Mouse (Mus musculus) limb, embryonic 10.5 days (tissue): Measurements from ENCODE around the gene Olfr360. TPM values are rescaled to one million over a fixed set of nuclear protein-coding genes. Genes with fewer than 3 reads are reported as not detected.
"Not testable (repeated sequence)": the region's sequence is repeated elsewhere in the genome, so short reads cannot be mapped to it uniquely, and the experiment has no call there.

ENCODE experiments used
- DNase-seq: peaks from one replicate; pipeline ENCODE4 v3.0.0-alpha.2; 2017; ENCODE audit warnings: low spot score
- H3K27ac ChIP-seq: fragments of 300-500 bp; sonication (generic); 2 replicates; pipeline ENCODE4 v1.5.1; 2016; ENCODE audit warnings: mild to moderate bottlenecking
- H3K27me3 ChIP-seq: fragments of 300-500 bp; sonication (generic); 2 replicates; pipeline ENCODE4 v1.6.1; 2016; ENCODE audit warnings: low read depth, mild to moderate bottlenecking; ENCODE audit not compliant: poor library complexity, severe bottlenecking
- H3K36me3 ChIP-seq: fragments of 300-500 bp; sonication (generic); 2 replicates; pipeline ENCODE4 v1.6.1; 2016; ENCODE audit warnings: mild to moderate bottlenecking, moderate library complexity
- H3K4me1 ChIP-seq: fragments of 300-500 bp; sonication (generic); 2 replicates; pipeline ENCODE4 v1.6.1; 2016
- H3K4me3 ChIP-seq: fragments of 300-500 bp; sonication (generic); 2 replicates; pipeline ENCODE4 v1.5.1; 2016; ENCODE audit warnings: mild to moderate bottlenecking, moderate library complexity
- H3K9me3 ChIP-seq: fragments of 300-500 bp; sonication (generic); replicated peaks from 2 replicates; pipeline ENCODE4 v1.6.1; 2016; ENCODE audit warnings: mild to moderate bottlenecking
- WGBS: fragments of 180-500 bp; shearing (Covaris S2); methylation state at CpG from one replicate; pipeline ENCODE4 v1.1.7; 2016; 5-methylcytosine and 5-hydroxymethylcytosine counted together
- polyA plus RNA-seq: library from polyadenylated mRNA; unstranded; fragments of >200 nt; fragmentation: Nextera tagmentation; extraction: Ambion mirVana; gene quantifications from 2 replicates; pipeline ENCODE4 v1.2.1, GENCODE M21; 2016

Olfr360 gene
- not detected in 2 replicates for polyA plus RNA-seq

DNA sequence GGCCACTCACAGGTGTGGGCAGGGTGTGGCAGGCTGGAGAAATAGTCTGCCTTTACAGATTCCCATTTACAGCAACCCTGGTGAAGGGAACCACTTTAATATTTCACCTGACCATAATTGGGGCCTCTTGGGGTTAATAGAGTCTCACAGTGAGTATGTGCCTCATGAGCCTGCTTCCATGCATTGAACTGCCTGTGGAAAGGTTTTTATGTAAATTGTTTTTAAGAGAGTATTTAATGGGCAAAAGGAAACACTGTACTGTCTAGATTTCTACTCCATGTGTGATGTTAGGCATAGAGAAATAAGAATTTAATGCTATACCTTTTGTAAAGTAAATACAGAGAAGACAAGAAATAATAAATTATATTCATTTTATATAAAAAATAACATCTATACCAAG is at the start of gene Olfr360:
Gene Olfr360 (plus strand): TSS at position 301 of the 400 bp plus-strand sequence.
- Histone ChIP-seq H3K36me3 (no peaks in the 10 kb centered on the region), H3K4me3 (no peak within 1 kb of the TSS), H3K27me3 (no peaks in the 10 kb centered on the region), H3K27ac (no peak within 1 kb of the TSS), H3K4me1 (no peaks in the 10 kb centered on the region), H3K9me3 (no peaks in the 10 kb centered on the region)
- DNase-seq, result no peak

DNA sequence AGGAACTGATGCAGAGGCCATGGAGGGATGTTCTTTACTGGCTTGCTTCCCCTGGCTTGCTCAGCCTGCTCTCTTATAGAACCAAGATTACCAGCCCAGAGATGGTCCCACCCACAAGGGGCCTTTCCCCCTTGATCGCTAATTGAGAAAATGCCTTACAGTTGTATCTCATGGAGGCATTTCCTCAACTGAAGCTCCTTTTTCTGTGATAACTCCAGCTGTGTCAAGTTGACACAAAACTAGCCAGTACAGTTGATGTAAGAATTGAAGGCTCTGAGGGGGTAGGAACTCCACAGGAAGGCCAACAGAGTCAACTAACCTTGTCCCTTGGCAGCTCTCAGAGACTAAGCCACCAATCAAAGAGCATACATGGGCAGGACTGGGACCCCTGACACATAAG is 23.6 kb downstream of the Olfr360 start, which contains the start of gene Olfr361:
Gene Olfr361 (minus strand): TSS at position 101 of the 400 bp plus-strand sequence.
- not testable (repeated sequence) for H3K4me3 ChIP-seq, H3K27ac ChIP-seq, DNase-seq, H3K36me3 ChIP-seq, H3K27me3 ChIP-seq, H3K9me3 ChIP-seq, H3K4me1 ChIP-seq
- WGBS, result 58% methylated on average over 1 of the region's 1 CpGs

DNA sequence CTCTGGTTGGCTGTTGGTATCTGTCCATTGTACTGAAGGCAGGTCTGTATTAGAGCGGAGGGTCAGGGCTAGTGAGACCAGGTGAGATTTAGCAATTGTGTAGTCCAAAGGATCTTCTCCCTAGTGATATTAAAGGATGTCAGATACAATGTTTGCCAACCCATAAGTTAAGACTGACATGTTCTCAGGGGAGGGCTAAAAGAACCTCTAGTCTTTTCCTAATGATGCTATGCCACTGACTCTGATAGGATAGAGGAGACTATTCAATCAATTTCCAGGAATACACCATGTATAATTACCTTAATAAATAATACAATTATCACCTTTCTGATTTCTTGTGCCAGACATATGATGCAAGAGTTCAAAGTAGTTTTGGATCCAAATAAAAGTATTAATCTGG is 52.3 kb downstream of the Olfr360 start, which contains the start of gene Olfr362:
Gene Olfr362 (minus strand): TSS at position 101 of the 400 bp plus-strand sequence.
- 90% methylated on average over 1 of the region's 1 CpGs for WGBS
- Histone ChIP-seq H3K4me1 (no peaks in the 10 kb centered on the region), H3K4me3 (no peak within 1 kb of the TSS), H3K27me3 (no peaks in the 10 kb centered on the region), H3K36me3 (no peaks in the 10 kb centered on the region), H3K9me3 (peaks cover 4% of the 10 kb centered on the region; the same call in 1 of the 2 replicates), H3K27ac (no peak within 1 kb of the TSS)
- no peak for DNase-seq

Other genes starting within 250 kb of the Olfr360 start
- gene Olfr3, start 248.7 kb upstream of the Olfr360 start, polyA plus RNA-seq, result not detected in 2 replicates
- not detected in 2 replicates for gene Olfr350, start 219.4 kb upstream of the Olfr360 start, polyA plus RNA-seq
- not detected in 2 replicates for gene Olfr351, start 203.1 kb upstream of the Olfr360 start, polyA plus RNA-seq
- gene Olfr352, start 197.3 kb upstream of the Olfr360 start, polyA plus RNA-seq, result not detected in 2 replicates
- gene Olfr353, start 172.8 kb upstream of the Olfr360 start, polyA plus RNA-seq, result not detected in 2 replicates
- not detected in 2 replicates for gene Olfr354, start 160.1 kb upstream of the Olfr360 start, polyA plus RNA-seq
- not detected in 2 replicates for gene Olfr355, start 136.8 kb upstream of the Olfr360 start, polyA plus RNA-seq
- gene Olfr356, start 128.6 kb upstream of the Olfr360 start, polyA plus RNA-seq, result not detected in 2 replicates
- not detected in 2 replicates for gene Olfr357, start 71.9 kb upstream of the Olfr360 start, polyA plus RNA-seq
- not detected in 2 replicates for gene Olfr358, start 56.4 kb upstream of the Olfr360 start, polyA plus RNA-seq
- not detected in 2 replicates for gene Olfr361, start 23.5 kb downstream of the Olfr360 start, polyA plus RNA-seq
- not detected in 2 replicates for gene Olfr362, start 52.2 kb downstream of the Olfr360 start, polyA plus RNA-seq
- gene Olfr364-ps1, start 73.6 kb downstream of the Olfr360 start, polyA plus RNA-seq, result not detected in 2 replicates
- gene Olfr365, start 122.5 kb downstream of the Olfr360 start, polyA plus RNA-seq, result not detected in 2 replicates
- not detected in 2 replicates for gene Olfr366, start 145.8 kb downstream of the Olfr360 start, polyA plus RNA-seq